Mouse (Mus musculus) gastrocnemius, postnatal 10 days (tissue): ENCODE results near the gene Rbm18. TPM values are rescaled to one million over a fixed set of nuclear protein-coding genes. Genes with fewer than 3 reads are reported as not detected.
A peak's percentile ranks its signal among the peaks of the same experiment; 100 is the strongest.
"Not testable (repeated sequence)": the region's sequence is repeated elsewhere in the genome, so short reads cannot be mapped to it uniquely, and the experiment has no call there.

Experiments used
- DNase-seq: peaks from one replicate; pipeline ENCODE4 v3.0.0; 2021; ENCODE audit warnings: mixed read lengths
- long read RNA-seq, 2 experiments: library from polyadenylated mRNA; stranded (forward); transcript quantifications; one replicate each; pipeline ENCODE4 v2.0.0; 2021
- total RNA-seq, 2 experiments: library from RNA; stranded (reverse); gene quantifications; 2 replicates each; pipeline ENCODE4 v1.2.3; 2021

The Rbm18 gene
- 10 to 100 TPM; 32.9 to 33.3 TPM for total RNA-seq
- long read RNA-seq, experiment 1, transcript Rbm18-201 (6 exons, 2,617 nt), result major isoform, 64 of 70 reads
- long read RNA-seq, experiment 1, partial matches to known transcripts, result 1 of 70 reads
- long read RNA-seq, experiment 1, other reads (novel, unspliced or antisense), result 4 of 70 reads
- long read RNA-seq, experiment 2, transcript Rbm18-201 (6 exons, 2,617 nt), result major isoform, 67 of 77 reads
- long read RNA-seq, experiment 2, partial matches to known transcripts, result 0 of 77 reads
- long read RNA-seq, experiment 2, other reads (novel, unspliced or antisense), result 7 of 77 reads

- DNase-seq, result peak; percentile 93
Observed at GRCm38 (mm10) chr2:36136300-36136941, at the start of gene Rbm18, which contains the start of gene Mrrf. Gene Rbm18, minus strand, starts transcription at chr2:36136773. Gene Mrrf, plus strand, starts transcription at chr2:36136389.

DNA sequence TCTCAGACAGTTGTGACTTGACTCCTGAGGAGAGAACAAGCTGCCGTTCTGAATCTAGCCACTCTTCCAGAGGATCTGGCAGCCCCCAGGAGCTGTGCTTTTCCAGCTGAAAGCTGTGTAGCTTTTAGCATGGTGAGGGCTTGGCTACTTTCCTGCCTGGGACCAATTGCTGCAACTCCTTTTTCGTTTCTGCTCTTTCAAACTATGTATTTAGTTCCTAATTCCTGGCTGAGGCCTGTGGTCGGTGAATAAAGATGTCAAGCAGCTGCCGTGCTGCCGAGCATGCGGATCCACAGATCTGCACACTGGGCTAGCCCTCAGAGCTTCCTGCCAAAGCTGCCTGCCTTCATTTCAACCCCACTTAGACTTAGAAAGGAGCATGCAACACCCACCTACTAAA, 48.3 kb upstream of the Rbm18 start:
- DNase-seq, result no peak

- no peak for DNase-seq
Observed at GRCm38 (mm10) chr2:36184192-36184591, 47.6 kb upstream of the Rbm18 start.

DNA sequence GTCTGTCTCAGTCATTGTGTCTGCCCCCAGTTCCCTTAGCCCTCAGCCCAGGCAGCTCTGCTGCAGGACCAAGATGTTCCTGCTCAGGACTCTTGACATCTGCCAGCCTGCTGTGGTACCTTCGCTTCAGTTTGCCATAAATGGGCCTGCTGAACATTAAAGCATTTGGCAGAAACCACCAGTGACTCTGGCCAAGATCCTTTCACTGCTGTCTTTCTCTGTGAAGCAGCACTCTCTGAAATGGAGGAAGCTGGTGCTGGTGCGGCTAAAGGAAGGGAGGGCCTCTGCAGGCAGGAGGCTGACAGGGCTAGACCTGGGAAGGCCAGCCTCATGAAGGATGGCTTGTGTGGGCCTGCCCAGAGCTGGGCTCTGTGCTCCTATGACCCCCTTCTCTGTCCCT, 46.7 kb upstream of the Rbm18 start:
- DNase-seq, result no peak

GRCm38 (mm10) chr2:36181587-36182368, 45.2 kb upstream of the Rbm18 start:
- not testable (repeated sequence) for DNase-seq

DNA sequence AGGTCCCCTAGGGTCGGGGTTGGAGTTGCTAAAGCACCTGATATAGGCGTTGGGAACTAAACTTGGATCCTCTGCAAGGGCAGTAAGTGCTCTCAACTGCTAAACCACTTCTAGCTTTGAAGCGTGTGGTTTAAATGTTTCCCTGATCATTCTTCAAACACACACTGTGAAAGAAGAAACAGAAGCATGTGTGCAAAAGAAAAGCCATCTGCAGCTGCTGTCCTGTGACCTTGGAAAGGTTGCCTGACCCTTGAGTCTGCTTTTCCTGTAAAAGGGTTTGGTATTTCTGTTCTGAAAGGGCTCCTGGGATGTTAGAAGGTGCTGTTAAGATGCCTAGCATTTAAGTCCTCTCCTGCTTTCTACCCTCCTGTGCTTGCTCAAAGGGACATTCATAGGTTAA, 42.9 kb upstream of the Rbm18 start:
- no peak for DNase-seq

GRCm38 (mm10) chr2:36172574-36172973, 36.0 kb upstream of the Rbm18 start:
- no peak for DNase-seq

GRCm38 (mm10) chr2:36172136-36172535, 35.6 kb upstream of the Rbm18 start:
- DNase-seq, result no peak

DNA sequence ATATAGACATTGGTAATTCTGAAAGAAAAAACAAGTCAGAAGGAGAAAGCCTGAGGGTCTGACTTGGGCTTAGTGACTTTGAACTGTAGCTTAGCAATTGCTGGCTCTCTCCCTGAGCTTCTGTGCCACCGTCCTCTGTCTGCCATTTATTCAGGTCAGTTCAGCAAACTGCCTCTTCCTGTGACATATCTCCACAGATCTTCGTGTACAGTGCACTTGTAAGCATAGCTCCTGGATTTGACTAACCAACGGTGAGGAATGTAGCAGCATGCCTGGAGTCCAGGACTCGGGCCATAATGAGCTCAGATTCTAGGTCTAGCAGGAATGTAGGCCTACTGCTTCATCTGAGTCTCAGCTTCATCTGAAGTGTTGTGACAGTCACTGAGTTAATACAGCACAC, 32.6 kb upstream of the Rbm18 start:
- no peak for DNase-seq

DNA sequence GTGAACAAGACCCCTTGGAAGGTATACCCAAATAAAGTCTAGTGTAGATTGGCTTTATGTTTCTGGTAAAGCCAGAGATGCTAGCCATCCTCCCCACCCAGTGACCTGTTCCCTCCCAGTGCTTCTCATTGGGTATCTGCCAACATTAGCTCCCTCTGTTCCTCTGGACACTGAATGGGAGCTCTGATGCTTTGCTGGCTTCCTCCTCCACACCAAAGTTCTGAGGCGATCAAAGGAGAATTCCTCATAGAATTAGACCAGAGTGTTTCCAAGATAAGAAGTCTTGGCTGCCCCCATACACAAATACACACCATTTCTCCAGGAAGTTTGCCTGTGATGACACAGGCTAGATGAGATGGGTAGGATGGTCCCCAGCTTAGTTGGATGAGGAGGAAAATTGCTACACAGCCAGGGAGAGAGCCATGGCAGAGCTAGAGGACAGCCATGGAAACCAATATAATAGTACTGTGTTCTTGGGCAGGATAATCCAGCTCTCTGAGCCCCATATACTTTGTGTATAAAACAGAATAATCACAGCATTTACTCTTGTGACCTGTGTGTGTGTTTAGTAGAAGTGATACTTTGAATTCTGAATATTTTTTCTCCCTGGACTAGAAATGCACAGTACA, 31.5 kb upstream of the Rbm18 start:
- no peak for DNase-seq

DNA sequence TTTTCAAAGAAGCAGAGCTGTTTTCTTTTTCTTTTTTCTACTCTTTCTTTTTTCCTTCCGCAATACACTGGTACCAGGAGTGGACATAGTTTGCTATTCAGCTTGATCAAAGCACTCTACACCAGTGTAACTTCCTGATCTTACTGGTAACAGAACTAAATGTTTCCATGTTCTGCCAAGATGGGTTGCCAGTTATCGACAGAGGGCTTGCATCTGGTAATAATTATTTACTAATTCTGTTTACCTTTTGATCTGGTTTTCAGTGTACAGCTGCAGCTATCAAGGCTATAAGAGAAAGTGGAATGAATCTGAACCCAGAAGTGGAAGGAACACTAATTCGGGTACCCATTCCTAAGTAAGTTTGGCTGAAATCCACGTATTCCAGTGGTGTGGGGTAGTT, 22.8 kb upstream of the Rbm18 start:
- DNase-seq, result no peak

- DNase-seq, result no peak
Observed at GRCm38 (mm10) chr2:36157461-36157860, 20.9 kb upstream of the Rbm18 start.

DNA sequence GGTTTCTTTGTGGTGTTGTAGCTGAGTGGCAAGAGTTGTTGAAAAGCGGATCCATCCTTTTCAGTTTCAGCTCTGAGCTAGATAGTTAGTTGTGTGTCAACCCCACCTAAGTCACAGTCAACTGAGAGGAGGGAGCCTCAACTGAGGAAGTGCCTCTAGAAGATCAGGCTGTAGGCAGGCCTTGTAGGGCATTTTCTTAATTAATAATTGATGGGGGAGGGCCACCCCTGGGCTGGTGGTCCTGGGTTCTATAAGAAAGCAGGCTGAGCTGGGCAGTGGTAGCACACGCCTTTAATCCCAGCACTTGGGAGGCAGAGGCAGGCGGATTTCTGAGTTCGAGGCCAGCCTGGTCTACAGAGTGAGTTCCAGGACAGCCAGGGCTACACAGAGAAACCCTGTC, 15.8 kb upstream of the Rbm18 start:
- not testable (repeated sequence) for DNase-seq

GRCm38 (mm10) chr2:36148876-36149365, 12.3 kb upstream of the Rbm18 start:
- no peak for DNase-seq

GRCm38 (mm10) chr2:36139096-36139495, 2.5 kb upstream of the Rbm18 start:
- no peak for DNase-seq

DNA sequence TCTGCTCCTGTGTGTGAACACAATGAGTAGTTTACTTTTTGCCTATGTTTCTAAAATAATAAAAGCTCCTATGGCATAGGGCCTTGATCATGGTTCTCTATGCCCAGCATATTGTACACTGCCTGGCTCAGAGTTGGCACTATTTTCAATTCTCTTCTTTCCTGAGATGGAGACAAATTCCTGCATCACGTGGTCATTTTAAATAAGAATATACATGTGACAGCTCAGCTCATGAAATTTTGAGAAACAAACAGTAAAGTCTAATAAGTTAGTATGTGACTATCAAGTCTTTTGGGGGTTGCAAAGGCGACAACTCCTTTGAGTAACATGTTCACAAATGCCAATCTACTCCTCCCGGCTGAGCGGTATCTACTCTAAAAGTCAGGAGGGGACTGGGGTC, 686 bp downstream of the Rbm18 start:
- no peak for DNase-seq

GRCm38 (mm10) chr2:36129051-36129450, 7.5 kb downstream of the Rbm18 start:
- no peak for DNase-seq

DNA sequence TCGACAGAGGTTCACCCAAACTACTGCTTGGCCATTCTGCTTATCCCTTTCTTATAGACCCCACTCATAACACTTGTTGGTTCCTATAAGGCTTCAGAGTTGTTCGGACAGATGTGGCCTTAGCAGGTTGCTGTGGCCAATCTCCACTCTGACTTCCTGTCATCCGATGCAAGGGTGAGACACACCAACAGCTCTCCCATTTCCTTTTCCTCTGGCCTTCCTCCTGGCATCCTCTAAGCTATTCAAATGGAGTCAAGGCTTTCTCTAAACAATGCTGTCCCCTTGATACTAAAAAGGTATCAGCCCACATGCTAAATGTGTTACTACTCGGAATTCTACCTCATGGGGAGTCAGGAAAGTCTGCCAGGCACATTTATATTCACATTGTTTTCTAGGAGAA, 8.6 kb downstream of the Rbm18 start:
- no peak for DNase-seq

GRCm38 (mm10) chr2:36126795-36127429, 9.7 kb downstream of the Rbm18 start:
- no peak for DNase-seq

DNA sequence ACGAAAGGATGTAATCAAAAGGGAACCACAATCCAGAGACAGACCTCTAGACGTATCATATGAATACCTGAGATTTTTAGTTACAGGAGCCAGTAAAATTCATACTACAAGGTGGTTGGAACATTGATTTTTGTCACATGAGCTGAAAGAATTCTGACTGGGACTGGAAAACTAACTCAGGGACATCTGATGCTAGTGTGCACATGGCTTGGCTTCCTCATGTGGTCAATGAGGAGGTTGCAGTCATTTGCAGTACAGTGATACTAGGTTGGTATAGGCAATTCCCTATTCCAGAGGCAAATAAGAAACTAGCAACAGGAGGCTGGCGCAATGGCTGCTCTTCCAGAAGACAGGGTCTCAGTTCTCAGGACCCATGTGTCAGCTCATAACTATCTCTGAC, 23.9 kb downstream of the Rbm18 start:
- DNase-seq, result no peak

DNA sequence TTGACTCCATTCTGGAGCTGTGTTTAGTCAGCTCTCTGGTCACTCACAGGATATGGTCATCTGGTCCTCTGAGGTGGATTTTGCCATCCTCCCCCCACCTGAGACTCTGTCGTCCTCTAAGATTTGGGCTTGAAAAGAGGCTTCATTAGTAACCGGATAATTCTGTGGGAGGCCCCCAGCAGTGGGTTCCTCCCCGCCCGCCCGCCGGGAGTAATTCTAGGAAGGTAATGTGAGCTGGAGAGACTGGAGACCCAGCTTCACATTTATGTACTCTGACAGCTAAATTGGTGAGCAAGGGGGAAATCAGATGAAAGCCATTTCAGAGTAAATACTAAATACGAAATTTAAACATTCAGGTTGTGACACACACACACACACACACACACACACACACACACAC, 28.0 kb downstream of the Rbm18 start:
- DNase-seq, result no peak
